Mouse (Mus musculus) stomach, embryonic 14.5 days (tissue): ENCODE results near the gene Cpm. TPM values are rescaled to one million over a fixed set of nuclear protein-coding genes. Genes with fewer than 3 reads are reported as not detected.
"Not testable (repeated sequence)": the region's sequence is repeated elsewhere in the genome, so short reads cannot be mapped to it uniquely, and the experiment has no call there.

Experiments used
- ATAC-seq: fragments of 200-750 bp; cut with Nextera tagmentation; 2 replicates; pipeline ENCODE4 v1.8.0; 2017; ENCODE audit warnings: low read depth, moderate TSS enrichment; ENCODE audit not compliant: insufficient number of reproducible peaks, insufficient read depth, low FRiP score
- H3K27ac ChIP-seq: fragments of 300-500 bp; sonication (generic); 2 replicates; pipeline ENCODE4 v1.5.1; 2014; ENCODE audit warnings: mild to moderate bottlenecking, low read length, moderate library complexity, mixed read lengths
- H3K27me3 ChIP-seq: fragments of 300-500 bp; sonication (generic); 2 replicates; pipeline ENCODE4 v1.6.1; 2014; ENCODE audit warnings: low read length, control low read depth, mixed read lengths; ENCODE audit not compliant: control insufficient read depth, insufficient read depth
- H3K36me3 ChIP-seq: fragments of 300-500 bp; sonication (generic); 2 replicates; pipeline ENCODE4 v1.6.1; 2014; ENCODE audit warnings: mild to moderate bottlenecking, control low read depth, low read length, moderate library complexity, mixed read lengths; ENCODE audit not compliant: control insufficient read depth, insufficient read depth
- H3K4me1 ChIP-seq: fragments of 300-500 bp; sonication (generic); 2 replicates; pipeline ENCODE4 v1.6.1; 2014; ENCODE audit warnings: low read length, control low read depth, mixed read lengths; ENCODE audit not compliant: control insufficient read depth, insufficient read depth
- H3K4me2 ChIP-seq: fragments of 300-500 bp; sonication (generic); replicated peaks from 2 replicates; pipeline ENCODE4 v1.6.1; 2014; ENCODE audit warnings: low read depth, low read length, control low read depth
- H3K4me3 ChIP-seq: fragments of 300-500 bp; sonication (generic); 2 replicates; pipeline ENCODE4 v1.5.1; 2014; ENCODE audit warnings: low read depth, low read length, control low read depth
- H3K9ac ChIP-seq: fragments of 300-500 bp; sonication (generic); replicated peaks from 2 replicates; pipeline ENCODE4 v1.6.1; 2014; ENCODE audit warnings: low read depth, mild to moderate bottlenecking, control low read depth, low read length, moderate library complexity, mixed read lengths
- H3K9me3 ChIP-seq: fragments of 300-500 bp; sonication (generic); 2 replicates; pipeline ENCODE4 v1.6.1; 2016; ENCODE audit warnings: low read depth, low read length, control low read depth; ENCODE audit not compliant: control insufficient read depth
- WGBS: fragments of 180-500 bp; shearing (Covaris S2); extraction: QIAGEN DNeasy Blood & Tissue Kit; methylation state at CpG from one replicate; pipeline ENCODE4 v1.1.7; 2014; 5-methylcytosine and 5-hydroxymethylcytosine counted together
- polyA plus RNA-seq: library from polyadenylated mRNA; unstranded; fragments of >200 nt; fragmentation: Nextera tagmentation; extraction: Ambion mirVana; gene quantifications from 2 replicates; pipeline ENCODE4 v1.2.1, GENCODE M21; 2014

Cpm gene
- polyA plus RNA-seq, 1 experiment from 2014 or later = 95.8 TPM

DNA sequence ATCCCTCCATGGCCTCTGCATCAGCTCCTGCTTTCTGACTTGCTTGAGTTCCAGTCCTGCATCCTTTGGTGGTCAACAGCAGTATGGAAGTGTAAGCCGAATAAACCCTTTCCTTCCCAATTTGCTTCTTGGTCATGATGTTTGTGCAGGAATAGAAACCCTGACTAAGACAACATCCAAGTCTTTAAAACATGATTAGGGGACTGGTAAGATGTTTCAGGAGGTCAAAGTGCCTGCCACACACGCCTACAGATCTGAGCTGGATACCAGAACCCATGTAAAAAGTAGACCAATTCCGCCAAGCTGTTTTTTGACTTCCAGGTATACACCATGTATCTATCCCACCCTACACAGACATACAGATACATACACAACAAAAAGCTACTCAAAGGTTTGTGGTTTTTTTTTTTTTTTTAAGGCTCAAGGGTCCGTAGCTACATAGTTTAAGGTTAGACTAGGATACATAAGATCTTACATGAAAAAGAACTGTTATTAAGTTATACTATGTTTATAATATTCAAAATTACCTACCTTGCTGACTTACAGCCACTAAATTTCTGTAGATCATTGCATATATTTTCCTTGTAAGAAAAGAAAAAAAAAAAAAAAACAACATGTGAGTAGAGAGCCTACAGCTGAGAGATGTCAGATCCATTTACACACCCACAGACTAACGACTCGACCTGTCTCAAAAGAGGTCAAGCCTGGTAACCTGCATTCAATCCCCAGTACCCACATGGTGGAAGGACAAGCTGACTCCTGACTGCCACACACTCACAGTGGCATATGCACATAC is 71.9 kb downstream of the Cpm start:
- 90% methylated on average over 6 of the region's 6 CpGs for WGBS
- ATAC-seq = no peak

DNA sequence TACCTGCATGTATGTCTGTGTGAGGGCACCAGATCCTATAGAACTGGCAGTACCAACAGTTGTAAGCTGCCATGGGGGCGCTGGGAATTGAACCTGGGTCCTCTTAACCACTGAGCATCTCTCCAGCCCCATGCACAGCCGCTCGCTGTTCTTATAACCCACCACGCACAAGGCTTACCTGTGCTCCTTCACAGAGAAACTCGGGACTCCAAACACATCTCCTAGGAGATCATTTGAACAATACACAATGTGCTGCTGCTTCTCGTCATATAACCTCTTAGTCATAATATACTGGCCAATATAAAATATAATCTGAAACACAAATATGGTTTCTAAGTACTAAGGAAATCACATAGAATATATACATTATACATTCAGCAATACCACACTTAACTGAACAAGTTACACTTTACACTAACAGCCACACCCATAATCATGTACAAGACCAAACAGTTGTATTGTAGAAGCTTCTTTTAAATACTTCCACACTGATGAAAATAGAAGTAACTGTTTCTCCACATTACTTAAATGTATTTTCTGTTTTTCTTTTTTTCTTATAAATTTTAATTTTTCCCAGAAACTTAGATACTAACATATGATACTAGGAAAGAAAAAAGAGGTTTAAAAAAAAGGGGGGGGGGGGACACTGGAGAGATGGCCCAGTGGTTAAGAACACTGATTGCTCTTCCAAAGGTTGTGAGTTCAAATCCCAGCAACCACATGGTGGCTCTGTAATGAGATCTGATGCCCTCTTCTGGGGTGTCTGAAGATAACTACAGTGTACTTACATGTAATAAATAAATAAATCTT is 72.9 kb downstream of the Cpm start:
- Histone ChIP-seq H3K9ac (no peak overlapping the region), H3K27ac (no peak overlapping the region), H3K4me1 (no peaks in the 10 kb centered on the region), H3K4me2 (no peak overlapping the region), H3K9me3 (no peaks in the 10 kb centered on the region), H3K36me3 (peaks cover 78% of the 10 kb centered on the region), H3K27me3 (no peaks in the 10 kb centered on the region), H3K4me3 (no peak overlapping the region)
- ATAC-seq = no peak
- WGBS = 93% methylated on average over 6 of the region's 6 CpGs

More for the DNA sequence above, 71.9 kb downstream of the Cpm start:
- Histone ChIP-seq H3K27ac (no peak overlapping the region), H3K4me3 (no peak overlapping the region), H3K9me3 (no peaks in the 10 kb centered on the region), H3K27me3 (no peaks in the 10 kb centered on the region), H3K9ac (no peak overlapping the region), H3K4me1 (no peaks in the 10 kb centered on the region), H3K36me3 (peaks cover 79% of the 10 kb centered on the region), H3K4me2 (no peak overlapping the region)

DNA sequence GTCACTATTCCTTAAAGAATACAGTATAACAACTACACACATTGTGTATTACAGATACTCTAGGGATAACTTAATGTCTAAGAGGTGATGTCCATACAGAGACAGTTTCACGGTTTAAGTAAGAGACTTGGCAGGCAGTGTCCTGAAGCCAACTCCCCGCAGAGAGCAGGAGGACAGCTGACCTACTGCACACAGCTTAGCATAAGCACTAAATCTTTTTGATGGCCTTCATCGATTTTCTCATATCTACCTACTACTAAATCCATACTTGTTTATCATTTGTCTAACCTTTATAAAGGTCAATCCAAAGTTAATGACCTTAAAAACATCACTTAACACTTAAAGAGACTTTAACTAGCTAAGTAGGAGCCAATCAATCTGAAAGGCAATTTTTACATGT is 74.2 kb downstream of the Cpm start:
- no peak for ATAC-seq
- no peak overlapping the region for H3K4me2 ChIP-seq
- H3K36me3 ChIP-seq = peaks cover 66% of the 10 kb centered on the region
- H3K4me3 ChIP-seq = no peak overlapping the region
- no peaks in the 10 kb centered on the region for H3K27me3 ChIP-seq
- no peak overlapping the region for H3K27ac ChIP-seq
- WGBS = 74% methylated on average over 3 of the region's 3 CpGs
- no peak overlapping the region for H3K9ac ChIP-seq
- no peaks in the 10 kb centered on the region for H3K4me1 ChIP-seq
- H3K9me3 ChIP-seq = no peaks in the 10 kb centered on the region

DNA sequence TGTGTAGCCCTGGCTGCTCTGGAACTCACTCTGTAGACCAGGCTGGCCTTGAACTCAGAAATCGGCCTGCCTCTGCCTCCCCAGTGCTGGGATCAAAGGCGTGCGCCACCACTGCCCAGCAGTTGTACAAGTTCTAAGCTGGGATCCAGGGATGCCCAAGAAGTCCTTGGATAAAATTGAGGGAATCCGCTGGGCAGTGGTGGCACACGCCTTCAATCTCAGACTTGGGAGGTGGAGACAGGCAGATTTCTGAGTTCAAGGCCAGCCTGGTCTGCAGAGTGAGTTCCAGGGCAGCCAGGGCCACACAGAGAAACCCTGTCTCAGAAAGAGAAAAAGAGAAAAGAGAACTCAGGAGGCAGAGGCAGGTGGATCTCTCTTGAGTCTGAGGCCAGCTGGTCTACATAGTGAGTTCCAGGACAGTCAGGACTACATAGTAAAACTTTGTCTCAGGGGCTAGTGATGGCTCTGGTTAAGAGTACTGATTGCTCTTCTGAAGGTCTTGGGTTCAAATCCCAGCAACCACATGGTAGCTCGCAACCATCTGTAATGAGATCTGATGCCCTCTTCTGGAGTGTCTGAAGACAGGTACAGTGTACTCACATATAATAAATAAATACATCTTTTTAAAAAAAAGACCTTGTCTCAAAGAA is 75.1 kb downstream of the Cpm start:
- not testable (repeated sequence) for H3K4me2 ChIP-seq, H3K27ac ChIP-seq, ATAC-seq, H3K4me1 ChIP-seq, H3K9me3 ChIP-seq, H3K4me3 ChIP-seq, H3K27me3 ChIP-seq, H3K9ac ChIP-seq
- WGBS = 96% methylated on average over 6 of the region's 6 CpGs
- H3K36me3 ChIP-seq = peaks cover 63% of the 10 kb centered on the region

DNA sequence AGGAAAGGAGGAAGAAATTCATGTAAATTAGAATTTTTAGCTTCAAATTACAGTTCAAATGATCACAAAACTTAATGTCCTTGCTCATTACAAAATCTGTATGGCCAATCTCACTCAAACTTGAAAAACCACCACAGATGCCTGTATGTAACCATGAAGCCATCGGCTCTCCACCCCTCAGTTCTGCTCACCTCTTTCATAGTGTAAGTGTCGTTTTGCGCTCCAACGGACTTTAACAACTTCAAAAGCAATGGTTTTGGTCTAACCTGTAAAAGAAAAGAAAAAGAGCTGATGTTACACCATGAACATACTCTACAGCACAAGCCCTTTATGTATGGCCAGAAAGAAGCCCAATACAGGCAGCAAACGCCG is 75.7 kb downstream of the Cpm start:
- no peak overlapping the region for H3K9ac ChIP-seq
- H3K4me3 ChIP-seq = no peak overlapping the region
- H3K4me1 ChIP-seq = peaks cover 4% of the 10 kb centered on the region; the same call in 1 of the 2 replicates
- peaks cover 58% of the 10 kb centered on the region for H3K36me3 ChIP-seq
- no peak overlapping the region for H3K4me2 ChIP-seq
- 95% methylated on average over 6 of the region's 6 CpGs for WGBS
- H3K9me3 ChIP-seq = no peaks in the 10 kb centered on the region
- no peak overlapping the region for H3K27ac ChIP-seq
- no peak for ATAC-seq
- no peaks in the 10 kb centered on the region for H3K27me3 ChIP-seq

DNA sequence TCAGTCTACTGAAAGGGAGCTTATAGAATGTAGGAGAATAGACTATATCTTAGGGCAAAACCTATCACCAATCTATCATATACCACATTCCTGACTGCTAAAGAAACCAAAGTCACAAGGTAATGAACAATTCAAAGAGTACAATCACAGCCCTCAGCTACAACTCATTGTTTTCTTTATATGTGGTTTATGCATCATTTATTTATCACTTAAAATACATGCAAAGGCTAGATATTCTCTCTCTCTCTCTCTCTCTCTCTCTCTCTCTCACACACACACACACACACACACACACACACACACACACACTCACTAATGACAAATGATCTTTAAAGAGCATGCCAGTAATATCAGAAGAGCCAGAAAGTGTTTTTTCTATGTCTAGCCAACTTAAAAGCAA is 76.5 kb downstream of the Cpm start:
- no peaks in the 10 kb centered on the region for H3K27me3 ChIP-seq
- no peak for ATAC-seq
- peaks cover 51% of the 10 kb centered on the region for H3K36me3 ChIP-seq
- no peak overlapping the region for H3K9ac ChIP-seq
- H3K4me3 ChIP-seq = no peak overlapping the region
- no peaks in the 10 kb centered on the region for H3K9me3 ChIP-seq
- H3K27ac ChIP-seq = no peak overlapping the region
- no peak overlapping the region for H3K4me2 ChIP-seq
- peaks cover 4% of the 10 kb centered on the region; the same call in 1 of the 2 replicates for H3K4me1 ChIP-seq

DNA sequence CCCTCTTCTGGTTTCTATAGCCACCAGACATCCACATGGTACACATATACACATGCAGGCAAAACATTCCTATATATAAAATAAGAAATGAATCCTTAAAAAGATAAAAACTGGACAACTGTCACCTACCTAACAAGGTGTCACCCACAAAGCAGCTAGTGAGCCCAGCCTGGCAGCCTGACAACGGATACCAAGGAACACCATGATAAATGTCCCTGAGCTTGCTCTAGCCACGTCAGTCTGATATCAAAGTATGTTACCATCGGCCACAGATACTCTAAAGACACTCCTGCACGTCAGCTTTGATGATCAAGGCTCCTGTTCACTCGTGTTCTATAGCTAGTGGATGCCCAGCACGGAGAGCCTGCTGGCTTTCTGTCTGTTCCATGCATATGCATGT is 77.1 kb downstream of the Cpm start:
- H3K36me3 ChIP-seq = peaks cover 48% of the 10 kb centered on the region
- 86% methylated on average over 6 of the region's 6 CpGs for WGBS
- H3K9me3 ChIP-seq = no peaks in the 10 kb centered on the region

DNA sequence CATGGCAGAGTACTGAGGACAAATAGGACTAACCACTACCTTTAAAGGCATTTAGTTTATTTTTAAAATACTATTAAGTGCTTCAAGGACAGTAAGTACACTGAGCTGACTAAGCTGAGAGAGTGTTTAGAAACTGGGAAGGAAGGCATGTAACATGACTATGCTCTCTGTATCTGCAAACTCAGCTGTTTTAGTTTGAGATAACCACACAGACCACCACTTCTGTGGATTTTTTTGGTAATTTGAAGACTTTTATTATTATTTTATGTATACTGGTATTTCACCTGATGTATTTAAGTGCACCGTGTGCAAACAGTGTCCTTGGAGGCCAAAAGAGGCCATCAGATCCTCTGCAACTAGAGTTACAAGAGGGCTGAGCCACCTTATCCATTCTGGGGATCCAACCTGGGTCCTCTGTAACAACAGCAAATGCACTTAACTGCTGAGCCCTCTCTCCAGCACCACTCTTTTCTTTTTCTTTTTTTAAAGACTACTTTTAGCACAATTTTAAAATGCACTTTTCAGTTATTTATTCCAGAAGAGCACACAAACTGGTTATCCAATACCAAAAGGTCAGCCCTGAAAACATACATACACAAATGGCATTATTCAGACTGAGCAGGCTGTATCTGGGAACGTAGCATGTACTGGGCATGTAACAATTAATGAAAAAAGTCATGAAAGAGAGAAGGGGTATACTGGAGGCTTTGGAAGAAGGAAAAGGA is 78.0 kb downstream of the Cpm start:
- peaks cover 4% of the 10 kb centered on the region; the same call in 1 of the 2 replicates for H3K4me1 ChIP-seq
- no peaks in the 10 kb centered on the region for H3K27me3 ChIP-seq
- 90% methylated on average over 2 of the region's 2 CpGs for WGBS
- no peak overlapping the region for H3K9ac ChIP-seq
- no peaks in the 10 kb centered on the region for H3K9me3 ChIP-seq
- no peak overlapping the region for H3K4me3 ChIP-seq
- no peak overlapping the region for H3K4me2 ChIP-seq
- peaks cover 40% of the 10 kb centered on the region for H3K36me3 ChIP-seq
- H3K27ac ChIP-seq = no peak overlapping the region
- no peak for ATAC-seq

More for the DNA sequence above, 77.1 kb downstream of the Cpm start:
- Histone ChIP-seq H3K27ac (no peak overlapping the region), H3K4me3 (no peak overlapping the region), H3K9ac (no peak overlapping the region), H3K27me3 (no peaks in the 10 kb centered on the region), H3K4me1 (peaks cover 4% of the 10 kb centered on the region; the same call in 1 of the 2 replicates), H3K4me2 (no peak overlapping the region)
- no peak for ATAC-seq
